Mouse (Mus musculus): Measurements from ENCODE around the gene Gltp. TPM values are rescaled to one million over a fixed set of nuclear protein-coding genes. Genes with fewer than 3 reads are reported as not detected.

The Gltp gene
- polyA plus RNA-seq, 1 experiment = 327 TPM

DNA sequence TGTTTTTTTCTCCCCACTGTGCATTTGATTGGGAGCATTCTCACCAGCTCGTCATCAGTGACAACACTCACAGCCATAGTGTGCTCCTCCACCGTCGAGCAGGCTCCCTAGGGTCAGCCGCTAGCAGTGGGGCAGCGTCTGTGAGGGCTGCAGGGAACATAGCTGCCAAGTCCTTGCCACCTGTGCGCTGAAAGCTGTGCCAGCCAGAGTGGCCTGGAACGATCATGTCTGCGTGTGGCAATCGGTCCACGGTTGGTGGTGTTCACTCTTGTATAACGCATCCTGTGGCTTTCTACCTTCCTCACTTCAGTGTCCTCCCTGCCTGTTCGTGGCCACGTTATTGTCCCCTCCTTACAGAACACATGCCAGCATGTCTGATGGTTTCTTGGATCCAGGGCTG is 27.7 kb upstream of the Gltp start:
- Histone ChIP-seq H3K27me3 (ENCODE audit: control insufficient read depth, insufficient read depth, low read length) (no peaks in the 10 kb centered on the region), H3K4me3 (ENCODE audit: low read depth, low read length) (no peak overlapping the region), H3K27ac (ENCODE audit: insufficient read depth, low read depth, low read length) (peak overlapping the region; percentile 66), H3K4me1 (ENCODE audit: control insufficient read depth, insufficient read depth, insufficient read length, low read length) (peaks cover 11% of the 10 kb centered on the region), H3K36me3 (ENCODE audit: control insufficient read depth, insufficient read depth, low read length) (peaks cover 22% of the 10 kb centered on the region)
- TF ChIP-seq POLR2A (IDR thresholded peaks at IDR 0.05; ENCODE audit: low read depth, low read length) (no peak), CTCF (IDR thresholded peaks at IDR 0.05; ENCODE audit: extremely low read depth, insufficient read length, insufficient replicate concordance, low read depth, low read length) (no peak)
- WGBS = 85% methylated on average over 13 of the region's 13 CpGs

DNA sequence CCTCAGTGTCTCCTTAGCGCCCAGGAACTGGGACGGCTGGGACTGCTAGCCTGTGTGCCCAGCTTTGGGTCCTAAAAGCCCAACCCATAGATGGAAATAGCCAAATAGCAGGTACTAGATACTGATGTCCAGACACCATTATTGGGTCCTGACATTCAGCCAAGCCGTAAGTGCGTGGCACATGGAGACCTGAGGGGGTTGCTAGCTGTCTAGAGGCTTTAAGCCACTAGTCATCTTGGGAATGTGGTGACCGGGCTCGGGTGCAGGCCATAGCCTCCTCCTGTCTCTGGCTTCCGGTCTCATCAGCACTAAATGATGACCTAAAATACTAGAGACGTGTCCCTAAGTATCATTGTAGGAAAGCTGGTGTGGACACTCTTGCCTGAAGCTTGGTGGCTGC is 27.2 kb upstream of the Gltp start:
- Histone ChIP-seq H3K27ac (ENCODE audit: insufficient read depth, low read depth, low read length) (no peak overlapping the region), H3K4me3 (ENCODE audit: low read depth, low read length) (no peak overlapping the region), H3K27me3 (ENCODE audit: control insufficient read depth, insufficient read depth, low read length) (no peaks in the 10 kb centered on the region), H3K36me3 (ENCODE audit: control insufficient read depth, insufficient read depth, low read length) (peaks cover 23% of the 10 kb centered on the region), H3K4me1 (ENCODE audit: control insufficient read depth, insufficient read depth, insufficient read length, low read length) (peaks cover 11% of the 10 kb centered on the region)
- 97% methylated on average over 8 of the region's 8 CpGs for WGBS
- TF ChIP-seq POLR2A (IDR thresholded peaks at IDR 0.05; ENCODE audit: low read depth, low read length) (no peak), CTCF (IDR thresholded peaks at IDR 0.05; ENCODE audit: extremely low read depth, insufficient read length, insufficient replicate concordance, low read depth, low read length) (no peak)

GRCm38 (mm10) chr5:114717292-114717691 is 26.5 kb upstream of the Gltp start:
- H3K36me3 ChIP-seq (ENCODE audit: control insufficient read depth, insufficient read depth, low read length) = peaks cover 26% of the 10 kb centered on the region

GRCm38 (mm10) chr5:114714551-114714950 is 23.8 kb upstream of the Gltp start:
- H3K4me1 ChIP-seq (ENCODE audit: control insufficient read depth, insufficient read depth, insufficient read length, low read length) = peaks cover 10% of the 10 kb centered on the region
- no peaks in the 10 kb centered on the region for H3K27me3 ChIP-seq (ENCODE audit: control insufficient read depth, insufficient read depth, low read length)
- H3K36me3 ChIP-seq (ENCODE audit: control insufficient read depth, insufficient read depth, low read length) = peaks cover 29% of the 10 kb centered on the region
- WGBS = 94% methylated on average over 18 of the region's 18 CpGs
- H3K4me3 ChIP-seq (ENCODE audit: low read depth, low read length) = no peak overlapping the region
- no peak for TF ChIP-seq POLR2A (IDR thresholded peaks at IDR 0.05; ENCODE audit: low read depth, low read length)
- no peak for TF ChIP-seq CTCF (IDR thresholded peaks at IDR 0.05; ENCODE audit: extremely low read depth, insufficient read length, insufficient replicate concordance, low read depth, low read length)
- H3K27ac ChIP-seq (ENCODE audit: insufficient read depth, low read depth, low read length) = no peak overlapping the region

More at GRCm38 (mm10) chr5:114717292-114717691, 26.5 kb upstream of the Gltp start:
- 91% methylated on average over 12 of the region's 12 CpGs for WGBS
- no peak overlapping the region for H3K27ac ChIP-seq (ENCODE audit: insufficient read depth, low read depth, low read length)
- no peak for TF ChIP-seq CTCF (IDR thresholded peaks at IDR 0.05; ENCODE audit: extremely low read depth, insufficient read length, insufficient replicate concordance, low read depth, low read length)
- H3K27me3 ChIP-seq (ENCODE audit: control insufficient read depth, insufficient read depth, low read length) = no peaks in the 10 kb centered on the region
- H3K4me3 ChIP-seq (ENCODE audit: low read depth, low read length) = no peak overlapping the region
- H3K4me1 ChIP-seq (ENCODE audit: control insufficient read depth, insufficient read depth, insufficient read length, low read length) = peaks cover 11% of the 10 kb centered on the region

GRCm38 (mm10) chr5:114709357-114709756 is 18.6 kb upstream of the Gltp start:
- no peaks in the 10 kb centered on the region for H3K27me3 ChIP-seq (ENCODE audit: control insufficient read depth, insufficient read depth, low read length)
- H3K36me3 ChIP-seq (ENCODE audit: control insufficient read depth, insufficient read depth, low read length) = peaks cover 13% of the 10 kb centered on the region
- 89% methylated on average over 21 of the region's 21 CpGs for WGBS
- H3K4me3 ChIP-seq (ENCODE audit: low read depth, low read length) = no peak overlapping the region; the same call in 1 of the 2 replicates
- TF ChIP-seq CTCF (IDR thresholded peaks at IDR 0.05; ENCODE audit: extremely low read depth, insufficient read length, insufficient replicate concordance, low read depth, low read length) = no peak
- no peak overlapping the region for H3K27ac ChIP-seq (ENCODE audit: insufficient read depth, low read depth, low read length)
- no peaks in the 10 kb centered on the region for H3K4me1 ChIP-seq (ENCODE audit: control insufficient read depth, insufficient read depth, insufficient read length, low read length)

- peaks cover 11% of the 10 kb centered on the region for H3K36me3 ChIP-seq (ENCODE audit: control insufficient read depth, insufficient read depth, low read length)
- 55% methylated on average over 15 of the region's 15 CpGs for WGBS
- no peaks in the 10 kb centered on the region for H3K4me1 ChIP-seq (ENCODE audit: control insufficient read depth, insufficient read depth, insufficient read length, low read length)
- no peak overlapping the region for H3K27ac ChIP-seq (ENCODE audit: insufficient read depth, low read depth, low read length)
- no peaks in the 10 kb centered on the region for H3K27me3 ChIP-seq (ENCODE audit: control insufficient read depth, insufficient read depth, low read length)
- TF ChIP-seq POLR2A (IDR thresholded peaks at IDR 0.05; ENCODE audit: low read depth, low read length) (no peak), CTCF (IDR thresholded peaks at IDR 0.05; ENCODE audit: extremely low read depth, insufficient read length, insufficient replicate concordance, low read depth, low read length) (no peak)
- peak overlapping the region; percentile 100 for H3K4me3 ChIP-seq (ENCODE audit: low read depth, low read length)
Observed at GRCm38 (mm10) chr5:114708491-114708890, 17.7 kb upstream of the Gltp start.

- Histone ChIP-seq H3K4me1 (ENCODE audit: control insufficient read depth, insufficient read depth, insufficient read length, low read length) (no peaks in the 10 kb centered on the region), H3K27me3 (ENCODE audit: control insufficient read depth, insufficient read depth, low read length) (no peaks in the 10 kb centered on the region), H3K27ac (ENCODE audit: insufficient read depth, low read depth, low read length) (no peak within 1 kb of the TSS), H3K4me3 (ENCODE audit: low read depth, low read length) (peak within 1 kb of the TSS; percentile 100), H3K36me3 (ENCODE audit: control insufficient read depth, insufficient read depth, low read length) (peaks cover 9% of the 10 kb centered on the region)
- TF ChIP-seq POLR2A (IDR thresholded peaks at IDR 0.05; ENCODE audit: low read depth, low read length) (no peak; the same call in 1 of the 2 replicates), CTCF (IDR thresholded peaks at IDR 0.05; ENCODE audit: extremely low read depth, insufficient read length, insufficient replicate concordance, low read depth, low read length) (peak; percentile 81; the same call in 1 of the 2 replicates)
- WGBS = 6% methylated on average over 49 of the region's 49 CpGs
Observed at GRCm38 (mm10) chr5:114707265-114708068, 16.7 kb upstream of the Gltp start, which contains the start of gene Tchp. Tchp (plus strand) TSS chr5:114707760.
